Mouse (Mus musculus): Measurements from ENCODE around the gene Utp20. TPM values are rescaled to one million over a fixed set of nuclear protein-coding genes. Genes with fewer than 3 reads are reported as not detected.

Utp20 gene
- polyA plus RNA-seq (2015; fragmentation: Nextera tagmentation; extraction: Ambion mirVana) = 12.3 and 12.7 TPM in 2 replicates

DNA sequence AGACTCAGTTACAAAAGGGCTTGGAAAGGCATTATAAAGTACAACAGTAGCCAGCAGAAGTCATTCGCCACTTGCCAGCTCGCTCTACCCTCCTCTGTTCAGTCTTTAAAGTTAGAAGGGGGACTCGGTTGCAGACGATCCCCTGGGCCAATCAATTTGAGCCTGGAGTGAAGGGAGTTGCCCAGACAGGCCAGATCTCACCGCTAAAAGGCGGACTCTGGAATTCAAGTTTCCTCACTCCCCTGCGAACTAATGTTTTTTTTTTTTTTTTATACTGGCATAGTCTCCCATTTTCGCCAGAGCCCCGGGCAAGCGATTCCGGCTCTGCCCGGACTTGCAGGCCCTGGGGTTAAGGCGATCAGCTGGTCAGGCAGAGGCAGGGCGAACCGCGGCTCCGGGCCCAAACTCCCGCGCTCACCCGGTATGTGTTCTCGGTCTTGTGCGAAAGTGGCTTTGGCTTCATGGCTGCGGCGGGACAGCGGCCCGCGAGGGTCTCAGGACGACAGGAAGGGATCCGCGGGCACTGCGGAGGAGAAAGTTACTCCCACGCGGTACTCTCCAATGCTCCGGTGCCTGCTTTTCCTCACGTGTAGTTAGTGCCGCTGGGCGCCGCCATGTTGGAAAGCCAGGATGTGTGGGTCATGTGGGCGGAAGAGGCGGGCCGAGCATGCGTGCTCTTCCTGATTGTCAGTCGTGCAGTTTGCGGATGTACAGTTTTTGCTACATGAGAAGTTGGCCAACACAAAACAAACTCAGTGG lies at the start of gene Utp20:
Gene Utp20, minus strand, starts transcription at position 617 of the 759 bp plus-strand sequence.
- peaks cover 7% of the 10 kb centered on the region; the same call in 1 of the 2 replicates for H3K4me1 ChIP-seq (replicated peaks; ENCODE audit: control insufficient read depth, insufficient read depth, low read length)
- under 1% methylated on average over 44 of the region's 44 CpGs for WGBS
- peaks cover 11% of the 10 kb centered on the region for H3K36me3 ChIP-seq (ENCODE audit: control insufficient read depth, insufficient read depth, low read length)
- peak within 1 kb of the TSS; percentile 93 for H3K4me3 ChIP-seq (ENCODE audit: low read length)
- H3K9me3 ChIP-seq (ENCODE audit: control insufficient read depth, low read length) = no peaks in the 10 kb centered on the region
- peak within 1 kb of the TSS; percentile 31; the same call in 1 of the 2 replicates for H3K27ac ChIP-seq (ENCODE audit: low read length)
- peak within 1 kb of the TSS; percentile 79 for H3K9ac ChIP-seq (ENCODE audit: low read length)
- peak within 1 kb of the TSS; percentile 82 for H3K4me2 ChIP-seq (ENCODE audit: low read depth, low read length)
- H3K27me3 ChIP-seq (ENCODE audit: control insufficient read depth, insufficient read depth, low read depth, low read length) = no peaks in the 10 kb centered on the region
- peak; percentile 100 for ATAC-seq (ENCODE audit: low read depth)

DNA sequence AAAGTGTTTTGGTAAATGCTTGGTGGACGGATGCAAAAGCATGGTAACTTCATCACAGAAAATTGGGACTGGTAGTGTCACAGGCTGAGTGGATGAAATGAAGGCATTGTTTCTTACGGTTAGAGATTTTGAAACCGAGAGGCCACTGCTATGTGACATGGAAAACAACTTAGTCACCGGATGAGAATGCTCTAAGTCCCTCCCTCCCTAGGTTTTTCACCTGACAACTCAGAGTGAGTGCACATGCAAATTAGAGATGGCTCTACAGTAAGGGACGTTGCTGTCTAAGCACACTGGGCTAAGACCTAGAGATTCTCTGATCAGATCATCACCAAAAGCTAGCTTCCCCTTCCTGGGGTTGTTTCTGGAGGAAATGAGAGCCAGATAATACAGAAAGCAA lies 48.3 kb upstream of the Utp20 start:
- no peak for ATAC-seq (ENCODE audit: low read depth)
- Histone ChIP-seq H3K27me3 (ENCODE audit: control insufficient read depth, insufficient read depth, low read depth, low read length) (no peaks in the 10 kb centered on the region), H3K4me2 (ENCODE audit: low read depth, low read length) (no peak overlapping the region), H3K9me3 (ENCODE audit: control insufficient read depth, low read length) (no peaks in the 10 kb centered on the region), H3K27ac (ENCODE audit: low read length) (no peak overlapping the region), H3K9ac (ENCODE audit: low read length) (no peak overlapping the region), H3K36me3 (ENCODE audit: control insufficient read depth, insufficient read depth, low read length) (no peaks in the 10 kb centered on the region), H3K4me1 (replicated peaks; ENCODE audit: control insufficient read depth, insufficient read depth, low read length) (no peaks in the 10 kb centered on the region), H3K4me3 (ENCODE audit: low read length) (no peak overlapping the region)
- 64% methylated on average over 5 of the region's 5 CpGs for WGBS

DNA sequence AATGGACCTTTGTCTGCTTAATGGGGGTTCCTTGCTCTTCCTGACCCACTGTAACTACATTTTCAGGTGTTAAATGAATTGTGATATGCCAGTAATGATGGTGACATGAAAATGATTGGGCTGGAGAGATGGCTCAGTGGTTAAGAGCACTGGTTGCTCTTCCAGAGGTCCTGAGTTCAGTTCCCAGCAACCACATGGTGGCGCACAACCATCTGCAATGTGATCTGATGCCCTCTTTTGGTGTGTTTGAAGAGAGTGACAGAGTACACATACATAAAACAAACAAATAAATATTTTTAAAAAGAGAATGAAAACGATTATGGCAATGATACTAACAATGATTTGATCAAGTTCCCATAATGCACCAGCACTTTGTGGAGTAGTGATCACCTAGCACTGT lies 39.4 kb upstream of the Utp20 start:
- WGBS = 59% methylated on average over 2 of the region's 2 CpGs
- Histone ChIP-seq H3K9me3 (ENCODE audit: control insufficient read depth, low read length) (no peaks in the 10 kb centered on the region), H3K27ac (ENCODE audit: low read length) (no peak overlapping the region), H3K9ac (ENCODE audit: low read length) (no peak overlapping the region), H3K36me3 (ENCODE audit: control insufficient read depth, insufficient read depth, low read length) (no peaks in the 10 kb centered on the region), H3K4me3 (ENCODE audit: low read length) (no peak overlapping the region), H3K4me1 (replicated peaks; ENCODE audit: control insufficient read depth, insufficient read depth, low read length) (no peaks in the 10 kb centered on the region), H3K4me2 (ENCODE audit: low read depth, low read length) (no peak overlapping the region), H3K27me3 (ENCODE audit: control insufficient read depth, insufficient read depth, low read depth, low read length) (no peaks in the 10 kb centered on the region)
- no peak for ATAC-seq (ENCODE audit: low read depth)

DNA sequence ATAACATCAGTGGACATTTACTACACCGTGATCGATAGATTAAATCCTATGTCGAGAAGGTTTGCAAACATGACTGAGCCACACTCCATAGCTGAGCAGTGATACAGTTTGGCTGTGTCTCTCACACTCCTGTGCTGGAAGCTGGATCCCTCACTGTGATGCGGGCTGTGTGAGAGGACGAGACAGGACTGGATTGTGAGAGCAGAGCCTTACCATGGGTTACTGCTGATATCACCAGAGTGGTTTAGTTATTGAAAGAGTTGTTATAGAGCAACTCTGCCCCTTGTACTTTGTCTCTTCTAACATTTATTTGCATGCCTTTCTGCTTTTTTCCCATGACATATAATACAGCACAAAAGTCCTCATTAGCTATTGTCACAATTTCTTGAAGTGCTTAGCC lies 35.7 kb upstream of the Utp20 start:
- Histone ChIP-seq H3K36me3 (ENCODE audit: control insufficient read depth, insufficient read depth, low read length) (no peaks in the 10 kb centered on the region), H3K4me1 (replicated peaks; ENCODE audit: control insufficient read depth, insufficient read depth, low read length) (no peaks in the 10 kb centered on the region), H3K9ac (ENCODE audit: low read length) (no peak overlapping the region), H3K4me2 (ENCODE audit: low read depth, low read length) (no peak overlapping the region), H3K27ac (ENCODE audit: low read length) (no peak overlapping the region), H3K4me3 (ENCODE audit: low read length) (no peak overlapping the region), H3K9me3 (ENCODE audit: control insufficient read depth, low read length) (no peaks in the 10 kb centered on the region), H3K27me3 (ENCODE audit: control insufficient read depth, insufficient read depth, low read depth, low read length) (no peaks in the 10 kb centered on the region)
- WGBS = 81% methylated on average over 5 of the region's 5 CpGs
- ATAC-seq (ENCODE audit: low read depth) = no peak

DNA sequence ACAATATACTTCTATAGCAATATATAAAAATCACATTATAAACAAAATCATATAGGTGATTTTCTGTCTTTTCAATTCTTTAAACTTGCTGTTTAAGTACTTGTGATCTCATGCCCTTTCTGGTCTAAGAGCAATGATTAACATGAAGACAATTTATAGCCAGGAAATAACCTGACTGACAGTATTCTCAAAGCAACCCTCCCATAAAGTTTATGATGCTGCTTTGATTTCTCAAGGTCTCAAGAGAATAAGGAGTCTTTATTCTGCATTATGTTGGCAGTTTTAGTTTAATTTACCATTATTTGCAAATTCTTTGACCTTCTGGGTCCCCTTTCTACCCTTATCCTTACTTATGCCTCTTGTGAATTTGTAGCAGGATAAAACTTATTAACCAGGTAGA lies 34.8 kb upstream of the Utp20 start:
- no peak overlapping the region for H3K4me2 ChIP-seq (ENCODE audit: low read depth, low read length)
- no peaks in the 10 kb centered on the region for H3K27me3 ChIP-seq (ENCODE audit: control insufficient read depth, insufficient read depth, low read depth, low read length)
- no peak overlapping the region for H3K27ac ChIP-seq (ENCODE audit: low read length)
- ATAC-seq (ENCODE audit: low read depth) = no peak
- no peaks in the 10 kb centered on the region for H3K36me3 ChIP-seq (ENCODE audit: control insufficient read depth, insufficient read depth, low read length)
- no peaks in the 10 kb centered on the region for H3K4me1 ChIP-seq (replicated peaks; ENCODE audit: control insufficient read depth, insufficient read depth, low read length)
- no peaks in the 10 kb centered on the region for H3K9me3 ChIP-seq (ENCODE audit: control insufficient read depth, low read length)
- no peak overlapping the region for H3K4me3 ChIP-seq (ENCODE audit: low read length)
- H3K9ac ChIP-seq (ENCODE audit: low read length) = no peak overlapping the region

DNA sequence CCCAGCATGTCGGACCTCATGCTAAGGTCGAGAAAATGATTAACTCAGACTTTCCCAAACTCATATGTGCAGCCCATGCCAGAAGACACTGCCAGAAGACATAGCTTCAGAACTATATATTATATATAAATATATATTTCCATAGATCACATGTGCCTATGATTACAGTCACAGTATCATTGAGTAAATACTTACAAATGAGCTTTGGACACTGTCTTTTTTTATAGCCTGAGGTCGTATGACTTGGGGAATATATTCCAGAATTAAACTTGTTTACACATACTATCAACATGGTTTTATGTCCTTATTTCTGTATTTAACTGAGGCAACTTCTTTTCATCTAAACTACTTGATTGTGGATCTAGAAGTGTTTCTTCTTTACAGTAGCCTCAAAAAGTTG lies 34.3 kb upstream of the Utp20 start:
- no peak overlapping the region for H3K4me2 ChIP-seq (ENCODE audit: low read depth, low read length)
- no peak overlapping the region for H3K9ac ChIP-seq (ENCODE audit: low read length)
- H3K27me3 ChIP-seq (ENCODE audit: control insufficient read depth, insufficient read depth, low read depth, low read length) = no peaks in the 10 kb centered on the region
- H3K27ac ChIP-seq (ENCODE audit: low read length) = no peak overlapping the region
- no peak overlapping the region for H3K4me3 ChIP-seq (ENCODE audit: low read length)
- no peaks in the 10 kb centered on the region for H3K4me1 ChIP-seq (replicated peaks; ENCODE audit: control insufficient read depth, insufficient read depth, low read length)
- H3K36me3 ChIP-seq (ENCODE audit: control insufficient read depth, insufficient read depth, low read length) = no peaks in the 10 kb centered on the region
- 72% methylated on average over 3 of the region's 3 CpGs for WGBS
- H3K9me3 ChIP-seq (ENCODE audit: control insufficient read depth, low read length) = no peaks in the 10 kb centered on the region
- ATAC-seq (ENCODE audit: low read depth) = no peak

DNA sequence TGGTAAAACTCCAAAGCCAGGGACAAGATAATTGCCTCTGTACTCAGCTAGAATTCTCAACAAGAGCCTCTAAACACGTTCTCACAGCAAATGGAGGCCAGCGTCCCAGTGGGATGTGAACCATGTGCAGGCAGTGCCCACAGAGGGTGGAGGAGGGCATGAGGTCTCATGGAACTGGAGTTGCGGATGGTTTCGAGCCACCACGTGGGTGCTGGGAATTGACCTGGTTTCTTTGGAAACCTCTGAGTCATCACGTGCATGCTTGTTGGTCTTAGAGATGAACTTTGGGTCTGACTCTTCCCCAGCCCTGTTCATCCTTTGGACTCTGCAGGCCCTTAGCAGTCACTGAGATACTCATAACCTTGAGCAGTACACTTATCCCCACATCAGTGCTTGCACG lies 26.7 kb upstream of the Utp20 start:
- H3K4me3 ChIP-seq (ENCODE audit: low read length) = no peak overlapping the region
- no peak overlapping the region for H3K27ac ChIP-seq (ENCODE audit: low read length)
- no peak for ATAC-seq (ENCODE audit: low read depth)
- H3K4me2 ChIP-seq (ENCODE audit: low read depth, low read length) = no peak overlapping the region
- H3K9ac ChIP-seq (ENCODE audit: low read length) = no peak overlapping the region
- 79% methylated on average over 7 of the region's 7 CpGs for WGBS
- H3K36me3 ChIP-seq (ENCODE audit: control insufficient read depth, insufficient read depth, low read length) = no peaks in the 10 kb centered on the region
- H3K27me3 ChIP-seq (ENCODE audit: control insufficient read depth, insufficient read depth, low read depth, low read length) = no peaks in the 10 kb centered on the region
- no peaks in the 10 kb centered on the region for H3K9me3 ChIP-seq (ENCODE audit: control insufficient read depth, low read length)
- no peaks in the 10 kb centered on the region for H3K4me1 ChIP-seq (replicated peaks; ENCODE audit: control insufficient read depth, insufficient read depth, low read length)

DNA sequence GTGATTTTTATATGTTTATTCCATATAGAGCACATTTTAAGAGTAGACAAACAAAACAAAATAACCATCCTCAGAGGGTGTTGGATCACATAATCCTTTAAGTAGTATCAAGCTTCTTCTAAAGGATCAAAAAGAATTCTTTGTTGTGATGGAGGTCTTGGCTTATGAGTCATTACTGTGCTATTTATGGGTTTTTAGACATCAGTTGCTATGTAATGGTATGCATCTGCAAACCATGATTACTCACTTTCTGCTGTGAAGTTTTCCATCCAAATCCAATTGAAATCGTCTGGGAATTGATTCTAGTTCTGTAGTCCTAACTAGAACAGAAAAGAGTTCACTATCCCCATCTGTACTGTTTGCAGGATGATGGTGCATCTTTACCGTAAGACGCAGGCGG lies 23.4 kb upstream of the Utp20 start:
- H3K9ac ChIP-seq (ENCODE audit: low read length) = no peak overlapping the region
- H3K4me3 ChIP-seq (ENCODE audit: low read length) = no peak overlapping the region
- no peak overlapping the region for H3K27ac ChIP-seq (ENCODE audit: low read length)
- H3K4me2 ChIP-seq (ENCODE audit: low read depth, low read length) = no peak overlapping the region
- H3K27me3 ChIP-seq (ENCODE audit: control insufficient read depth, insufficient read depth, low read depth, low read length) = no peaks in the 10 kb centered on the region
- H3K4me1 ChIP-seq (replicated peaks; ENCODE audit: control insufficient read depth, insufficient read depth, low read length) = no peaks in the 10 kb centered on the region
- no peaks in the 10 kb centered on the region for H3K9me3 ChIP-seq (ENCODE audit: control insufficient read depth, low read length)
- WGBS = 84% methylated on average over 4 of the region's 4 CpGs
- no peak for ATAC-seq (ENCODE audit: low read depth)
- H3K36me3 ChIP-seq (ENCODE audit: control insufficient read depth, insufficient read depth, low read length) = no peaks in the 10 kb centered on the region

DNA sequence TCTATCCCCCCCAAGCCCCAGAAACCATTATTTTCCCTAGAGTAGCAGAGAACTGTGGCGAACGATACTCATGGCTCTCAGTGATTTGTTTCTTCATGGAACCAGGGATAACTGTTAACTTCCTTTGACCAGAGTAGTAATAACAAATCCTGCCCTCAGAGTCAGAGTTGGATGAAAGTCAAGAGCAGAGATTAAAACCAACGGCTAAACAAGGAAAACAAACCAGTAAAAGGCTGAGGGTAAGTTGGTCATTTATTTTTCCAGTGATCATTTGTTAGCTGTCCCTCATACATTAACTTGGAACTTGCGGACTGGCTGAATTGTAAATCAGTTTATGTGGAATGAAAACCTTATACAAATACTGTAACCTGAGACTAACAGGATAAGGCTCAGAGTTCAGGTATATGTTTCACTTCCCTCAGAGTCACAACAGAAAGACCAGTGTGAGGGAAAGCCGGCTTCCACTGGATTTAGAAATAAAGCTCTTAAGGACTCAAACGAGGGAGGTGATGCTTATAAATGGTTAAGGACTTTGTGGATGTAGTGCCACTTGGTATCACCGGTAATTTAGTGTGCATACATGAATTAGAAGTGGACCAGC lies 22.4 kb upstream of the Utp20 start:
- Histone ChIP-seq H3K36me3 (ENCODE audit: control insufficient read depth, insufficient read depth, low read length) (no peaks in the 10 kb centered on the region), H3K4me3 (ENCODE audit: low read length) (no peak overlapping the region), H3K4me1 (replicated peaks; ENCODE audit: control insufficient read depth, insufficient read depth, low read length) (no peaks in the 10 kb centered on the region), H3K9ac (ENCODE audit: low read length) (no peak overlapping the region), H3K4me2 (ENCODE audit: low read depth, low read length) (no peak overlapping the region), H3K9me3 (ENCODE audit: control insufficient read depth, low read length) (no peaks in the 10 kb centered on the region), H3K27me3 (ENCODE audit: control insufficient read depth, insufficient read depth, low read depth, low read length) (no peaks in the 10 kb centered on the region), H3K27ac (ENCODE audit: low read length) (no peak overlapping the region)
- WGBS = 52% methylated on average over 7 of the region's 7 CpGs
- ATAC-seq (ENCODE audit: low read depth) = no peak

Measured in lung, embryonic 16.5 days (tissue).